In the genomic region with DNA sequence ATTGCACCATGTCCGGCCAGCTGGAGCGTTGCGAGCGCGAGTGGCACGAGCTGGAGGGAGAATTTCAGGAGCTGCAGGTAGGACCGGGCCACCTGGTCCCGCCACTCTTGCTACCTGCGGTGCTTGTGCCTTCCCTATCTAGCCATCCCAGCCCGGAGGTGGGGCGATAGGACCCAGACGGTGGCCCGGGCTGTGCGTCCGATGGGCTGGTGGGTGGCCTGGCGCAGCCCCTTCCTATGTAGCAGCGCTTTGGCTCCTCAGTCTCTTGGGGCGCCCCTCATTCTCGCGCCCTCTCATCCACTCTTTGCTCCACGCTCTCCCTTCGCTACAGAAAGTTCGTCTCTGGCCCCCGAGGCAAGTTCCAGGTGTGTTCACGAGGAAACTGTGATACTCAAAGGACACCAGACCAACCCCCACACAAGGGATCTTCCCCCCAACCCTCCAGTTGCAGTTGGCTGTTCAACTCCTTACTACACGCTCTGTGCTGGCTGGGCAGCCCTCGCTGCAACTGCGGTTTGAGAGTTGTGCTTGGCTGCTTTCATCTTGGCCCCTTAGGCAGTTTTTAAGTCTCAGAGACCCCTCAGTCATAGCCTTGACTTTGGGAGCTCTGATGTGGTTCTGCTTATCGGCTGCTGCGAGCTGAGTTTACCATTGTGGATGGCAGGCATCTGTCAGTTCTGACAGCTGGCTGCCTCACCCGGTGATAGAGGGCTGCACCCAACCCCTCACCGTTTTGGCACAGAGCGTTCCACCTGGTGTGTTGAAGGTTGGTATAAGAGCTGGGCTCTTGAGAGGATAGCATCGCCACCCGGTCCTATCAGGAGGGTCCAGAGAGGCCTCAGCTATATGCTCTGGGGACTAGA, we compare ENCODE assay signal across 1 mouse cellular context.
TF ChIP-seq lines count a peak whose summit lies in the region.

No protein-coding gene starts in this region.

TF ChIP-seq in MEL, 35 proteins besides CTCF, POLR2A, EP300 and RAD21 (continued from another document):
- TF ChIP-seq TAL1 (IDR thresholded peaks at IDR 0.05; ENCODE audit: low read length) (peak; percentile 53), TCF12 (IDR thresholded peaks at IDR 0.05; ENCODE audit: low read depth, low read length) (peak; percentile 42; the same call in 1 of the 2 replicates), MYB (IDR thresholded peaks at IDR 0.05; ENCODE audit: low read depth, low read length) (no peak), MEF2A (IDR thresholded peaks at IDR 0.05; ENCODE audit: extremely low read depth, insufficient replicate concordance, low read depth, low read length, poor library complexity, severe bottlenecking) (no peak), POLR2AphosphoS2 (IDR thresholded peaks at IDR 0.05; ENCODE audit: low read length) (no peak), NRF1 (IDR thresholded peaks at IDR 0.05; ENCODE audit: insufficient read depth, low read depth, low read length, poor library complexity, severe bottlenecking) (no peak), NELFE (IDR thresholded peaks at IDR 0.05; ENCODE audit: low read depth, low read length) (no peak), MXI1 (IDR thresholded peaks at IDR 0.05; ENCODE audit: low read depth, low read length) (peak; percentile 87), CHD2 (IDR thresholded peaks at IDR 0.05; ENCODE audit: low read length) (no peak), SMC3 (IDR thresholded peaks at IDR 0.05; ENCODE audit: low read depth, low read length) (no peak), USF1 (IDR thresholded peaks at IDR 0.05; ENCODE audit: low read depth, low read length) (no peak), USF2 (IDR thresholded peaks at IDR 0.05; ENCODE audit: borderline replicate concordance in 1 of 2, insufficient read depth in 1 of 2, low read depth in 1 of 2, low read length in 2 of 2) (no peak), CHD1 (IDR thresholded peaks at IDR 0.05; ENCODE audit: low read depth, low read length) (peak; percentile 53; the same call in 1 of the 2 replicates)
